11 mouse cellular contexts compared by ENCODE assay signal in genomic region chr1:76724453-76724852, GRCm38 (mm10).
A peak's percentile ranks its signal among the peaks of the same experiment; 100 is the strongest.
DNase-seq lines count a peak whose midpoint lies in the region; ATAC-seq lines count a peak whose summit lies in the region.
"Had no signal": no experiment of that assay in that cellular context is flagged by ENCODE, and none has a peak within 500 bp of the region (broad histone marks: within the 10 kb centered on the region; RNA-seq: fewer than 3 reads in every experiment).

No protein-coding gene starts in this region.

- H3K27ac ChIP-seq in forebrain, embryonic 13.5 days = no peak overlapping the region
- H3K27ac ChIP-seq in forebrain, embryonic 11.5 days (ENCODE audit: low read depth, low read length) = no peak overlapping the region
- H3K27ac ChIP-seq: embryonic facial prominence, embryonic 12.5 days; hindbrain, embryonic 15.5 days; limb, embryonic 15.5 days had no signal

- no peaks in the 10 kb centered on the region for H3K27me3 ChIP-seq in forebrain, embryonic 13.5 days
- H3K27me3 ChIP-seq in forebrain, embryonic 11.5 days (ENCODE audit: control insufficient read depth, insufficient read depth, low read length) = no peaks in the 10 kb centered on the region
- H3K27me3 ChIP-seq: embryonic facial prominence, embryonic 12.5 days; hindbrain, embryonic 15.5 days; limb, embryonic 15.5 days had no signal

- peak; percentile 67; the same call in 1 of the 2 replicates for ATAC-seq in forebrain, embryonic 13.5 days
- no peak for ATAC-seq in forebrain, embryonic 11.5 days (replicated peaks; ENCODE audit: low FRiP score)
- ATAC-seq in erythroblast, adult 5-6 weeks (replicated peaks; ENCODE audit: low FRiP score, poor library complexity, severe bottlenecking) = no peak

- WGBS in forebrain, embryonic 13.5 days = 67% methylated on average over 3 of the region's 3 CpGs
- WGBS in forebrain, embryonic 11.5 days = 80% methylated on average over 3 of the region's 3 CpGs

- H3K4me1 ChIP-seq in forebrain, embryonic 13.5 days = no peaks in the 10 kb centered on the region
- no peaks in the 10 kb centered on the region for H3K4me1 ChIP-seq in forebrain, embryonic 11.5 days (replicated peaks; ENCODE audit: control insufficient read depth, insufficient read depth, low read length)
- H3K4me1 ChIP-seq: embryonic facial prominence, embryonic 12.5 days; hindbrain, embryonic 15.5 days; limb, embryonic 15.5 days had no signal

- no peak for DNase-seq in forebrain, embryonic 11.5 days (ENCODE audit: low spot score)
- peak; percentile 20 to 55 for DNase-seq in layer of hippocampus, adult 18-20 months (ENCODE audit: low spot score in 2 of 2)
- no peak for DNase-seq in layer of hippocampus, postnatal 25 days (ENCODE audit: extremely low spot score in 1 of 2, low spot score in 1 of 2)
- DNase-seq in heart, adult 9 months (ENCODE audit: low spot score in 2 of 2) = peak; percentile 68 to 83
- peak; percentile 16 for DNase-seq in lung, postnatal 14 days
- no peak for DNase-seq in right cerebral cortex, postnatal 14 days

- H3K9ac ChIP-seq in forebrain, embryonic 13.5 days = no peak overlapping the region
- no peak overlapping the region for H3K9ac ChIP-seq in forebrain, embryonic 11.5 days (ENCODE audit: low read length)
- H3K9ac ChIP-seq: embryonic facial prominence, embryonic 12.5 days; hindbrain, embryonic 15.5 days; limb, embryonic 15.5 days had no signal

- H3K36me3 ChIP-seq in forebrain, embryonic 13.5 days (ENCODE audit: poor library complexity, severe bottlenecking) = no peaks in the 10 kb centered on the region
- no peaks in the 10 kb centered on the region for H3K36me3 ChIP-seq in forebrain, embryonic 11.5 days (ENCODE audit: control insufficient read depth, insufficient read depth, low read length)
- H3K36me3 ChIP-seq: embryonic facial prominence, embryonic 12.5 days; hindbrain, embryonic 15.5 days; limb, embryonic 15.5 days had no signal

- H3K4me2 ChIP-seq in forebrain, embryonic 13.5 days = no peak overlapping the region
- no peak overlapping the region for H3K4me2 ChIP-seq in forebrain, embryonic 11.5 days (ENCODE audit: low read depth, low read length, severe bottlenecking)
- H3K4me2 ChIP-seq: embryonic facial prominence, embryonic 12.5 days; hindbrain, embryonic 15.5 days; limb, embryonic 15.5 days had no signal

- no peaks in the 10 kb centered on the region for H3K9me3 ChIP-seq in forebrain, embryonic 13.5 days (replicated peaks)
- H3K9me3 ChIP-seq in forebrain, embryonic 11.5 days (ENCODE audit: control insufficient read depth, low read length) = no peaks in the 10 kb centered on the region
- H3K9me3 ChIP-seq: embryonic facial prominence, embryonic 12.5 days; hindbrain, embryonic 15.5 days; limb, embryonic 15.5 days had no signal

- H3K4me3 ChIP-seq in forebrain, embryonic 13.5 days = no peak overlapping the region
- no peak overlapping the region for H3K4me3 ChIP-seq in forebrain, embryonic 11.5 days (ENCODE audit: low read depth, low read length)
- H3K4me3 ChIP-seq: embryonic facial prominence, embryonic 12.5 days; hindbrain, embryonic 15.5 days; limb, embryonic 15.5 days had no signal

Comparison
In these comparisons a context has a peak if more than half of its experiments do, and no peak if none do; other contexts are left out.
1. DNase-seq: peak in layer of hippocampus, adult 18-20 months (2 of 2), heart, adult 9 months (2 of 2) and lung, postnatal 14 days (single experiment); none in forebrain, embryonic 11.5 days (single experiment), layer of hippocampus, postnatal 25 days (0 of 2) and right cerebral cortex, postnatal 14 days (single experiment).